ENCODE assay signal across 8 mouse cellular contexts in genomic region chr16:97165444-97166121, GRCm38 (mm10). TPM values are rescaled to one million over a fixed set of nuclear protein-coding genes. Genes with fewer than 3 reads are reported as not detected.
A peak's percentile ranks its signal among the peaks of the same experiment; 100 is the strongest.
DNase-seq lines count a peak whose midpoint lies in the region; ATAC-seq and TF ChIP-seq lines count a peak whose summit lies in the region.

No protein-coding gene starts in this region.

- no peaks in the 10 kb centered on the region for H3K79me2 ChIP-seq in liver, adult 2 months (ENCODE audit: control insufficient read depth, insufficient read depth, low read length)

- H3K27ac ChIP-seq in heart, embryonic 12.5 days (ENCODE audit: poor library complexity, severe bottlenecking), result no peak overlapping the region
- no peak overlapping the region for H3K27ac ChIP-seq in kidney, embryonic 15.5 days
- H3K27ac ChIP-seq in liver, adult 2 months (replicated peaks; ENCODE audit: insufficient read depth, low read depth, low read length), result no peak overlapping the region
- peak overlapping the region; percentile 91 for H3K27ac ChIP-seq in midbrain, embryonic 16.5 days (ENCODE audit: low read length)

- H3K4me1 ChIP-seq in heart, embryonic 12.5 days (replicated peaks), result peaks cover 15% of the 10 kb centered on the region; the same call in 1 of the 2 replicates
- peaks cover 19% of the 10 kb centered on the region for H3K4me1 ChIP-seq in kidney, embryonic 15.5 days
- H3K4me1 ChIP-seq in liver, adult 2 months (ENCODE audit: control insufficient read depth, insufficient read depth, low read length), result no peaks in the 10 kb centered on the region
- H3K4me1 ChIP-seq in midbrain, embryonic 16.5 days (ENCODE audit: control insufficient read depth, insufficient read depth, low read length), result peaks cover 50% of the 10 kb centered on the region

- H3K36me3 ChIP-seq in heart, embryonic 12.5 days, result no peaks in the 10 kb centered on the region
- H3K36me3 ChIP-seq in kidney, embryonic 15.5 days, result no peaks in the 10 kb centered on the region
- no peaks in the 10 kb centered on the region for H3K36me3 ChIP-seq in liver, adult 2 months (ENCODE audit: control insufficient read depth, insufficient read depth, low read length)
- H3K36me3 ChIP-seq in midbrain, embryonic 16.5 days (ENCODE audit: control insufficient read depth, insufficient read depth, low read length), result no peaks in the 10 kb centered on the region

- peak overlapping the region; percentile 60 for H3K9ac ChIP-seq in heart, embryonic 12.5 days
- H3K9ac ChIP-seq in kidney, embryonic 15.5 days, result no peak overlapping the region
- H3K9ac ChIP-seq in liver, adult 2 months (ENCODE audit: low read depth, low read length), result no peak overlapping the region
- H3K9ac ChIP-seq in midbrain, embryonic 16.5 days (ENCODE audit: low read depth, low read length), result peak overlapping the region; percentile 76

- ATAC-seq in heart, embryonic 12.5 days (ENCODE audit: insufficient number of reproducible peaks, low FRiP score), result peak; percentile 78
- ATAC-seq in kidney, embryonic 15.5 days (replicated peaks; ENCODE audit: low FRiP score), result peak; percentile 84
- ATAC-seq in midbrain, embryonic 16.5 days, result peak; percentile 83

- H3K9me3 ChIP-seq in heart, embryonic 12.5 days (replicated peaks), result no peaks in the 10 kb centered on the region
- H3K9me3 ChIP-seq in kidney, embryonic 15.5 days (replicated peaks), result no peaks in the 10 kb centered on the region
- H3K9me3 ChIP-seq in midbrain, embryonic 16.5 days (replicated peaks; ENCODE audit: control insufficient read depth, low read length, poor library complexity, severe bottlenecking), result no peaks in the 10 kb centered on the region

- TF ChIP-seq POLR2A in liver, adult 2 months (IDR thresholded peaks at IDR 0.05; ENCODE audit: extremely low read depth, insufficient read depth, low read length), result no peak

- WGBS in heart, embryonic 12.5 days, result 2% methylated on average over 21 of the region's 21 CpGs
- 2% methylated on average over 21 of the region's 21 CpGs for WGBS in kidney, embryonic 15.5 days
- WGBS in liver, adult 2 months, result 3% methylated on average over 21 of the region's 21 CpGs
- WGBS in midbrain, embryonic 16.5 days, result 0% methylated on average over 21 of the region's 21 CpGs

- H3K4me2 ChIP-seq in heart, embryonic 12.5 days, result peak overlapping the region; percentile 88
- peak overlapping the region; percentile 77 for H3K4me2 ChIP-seq in kidney, embryonic 15.5 days
- H3K4me2 ChIP-seq in midbrain, embryonic 16.5 days (ENCODE audit: low read length), result peak overlapping the region; percentile 80

- TF ChIP-seq CTCF in liver, adult 2 months (IDR thresholded peaks at IDR 0.05; ENCODE audit: low read depth, low read length), result peak; percentile 79

- H3K27me3 ChIP-seq in heart, embryonic 12.5 days (replicated peaks), result peaks cover 52% of the 10 kb centered on the region
- peaks cover 65% of the 10 kb centered on the region for H3K27me3 ChIP-seq in kidney, embryonic 15.5 days
- 0 out of 2 replicates have a peak, but pooled peaks cover 3% of the 10 kb centered on the region for H3K27me3 ChIP-seq in liver, adult 2 months (ENCODE audit: control insufficient read depth, insufficient read depth, low read length)
- H3K27me3 ChIP-seq in midbrain, embryonic 16.5 days (ENCODE audit: control insufficient read depth, insufficient read depth, low read depth, low read length), result no peaks in the 10 kb centered on the region

- peak overlapping the region; percentile 51 for H3K4me3 ChIP-seq in heart, embryonic 12.5 days
- H3K4me3 ChIP-seq in kidney, embryonic 15.5 days (replicated peaks), result peak overlapping the region; percentile 42
- H3K4me3 ChIP-seq in liver, adult 2 months (ENCODE audit: insufficient read depth, low read depth, low read length), result no peak overlapping the region
- peak overlapping the region; percentile 42 for H3K4me3 ChIP-seq in midbrain, embryonic 16.5 days (ENCODE audit: low read depth, low read length)

- DNase-seq in urinary bladder, postnatal 14 days (ENCODE audit: low spot score), result peak; percentile 46
- DNase-seq in urinary bladder, adult 2 months (ENCODE audit: low spot score), result no peak
- peak; percentile 53 for DNase-seq in embryo, embryonic 9.5 days (ENCODE audit: extremely low spot score)
- peak; percentile 7 for DNase-seq in liver, adult 2 months (ENCODE audit: extremely low read depth, low read depth, low spot score)
- DNase-seq in thymus, postnatal 25 days, result peak; percentile 29

RNA-seq across cellular contexts. Expression of gene Dscam, which starts 5.0 kb away (rescaled TPM):
- polyA plus RNA-seq in urinary bladder, adult 2 months (2012; rRNA removed), result 0.03 TPM in 2 replicates
- polyA plus RNA-seq in heart, embryonic 12.5 days (2016; fragmentation: Nextera tagmentation; extraction: Ambion mirVana), result not detected in 2 replicates
- polyA plus RNA-seq in kidney, embryonic 15.5 days (2015; fragmentation: Nextera tagmentation; extraction: Ambion mirVana), result 0.06 TPM in 2 replicates
- 0.07 TPM in 1 of 2 replicates, not detected in the other for total RNA-seq in liver, adult 2 months (2014; rRNA removed)
- polyA plus RNA-seq in liver, adult 2 months (2012; rRNA removed), result not detected in 2 replicates
- 14.7 and 16.2 TPM in 2 replicates for polyA plus RNA-seq in midbrain, embryonic 16.5 days (2015; fragmentation: Nextera tagmentation; extraction: Ambion mirVana)

Comparison
In these comparisons a context has a peak if more than half of its experiments do, and no peak if none do; other contexts are left out.
1. H3K9ac ChIP-seq: peak in heart, embryonic 12.5 days (single experiment) and midbrain, embryonic 16.5 days (single experiment); none in kidney, embryonic 15.5 days (single experiment) and liver, adult 2 months (single experiment).
2. RNA of gene Dscam, which starts 5.0 kb away (polyA plus RNA-seq): 14.7 to 16.2 TPM in midbrain, embryonic 16.5 days; 0.06 TPM in kidney, embryonic 15.5 days, 0.03 TPM in urinary bladder, adult 2 months, not detected in heart, embryonic 12.5 days and not detected in liver, adult 2 months; every median in the first group is over 10 times any median in the second.
3. Peak in every context shown above with its lines, with median percentiles within 50 percentile points of each other: ATAC-seq and H3K4me2 ChIP-seq.